Mouse (Mus musculus) B cell, adult (primary cell): ENCODE data around the gene Pqlc3. TPM values are rescaled to one million over a fixed set of nuclear protein-coding genes. Genes with fewer than 3 reads are reported as not detected.

Experiments used
- total RNA-seq: library from RNA; stranded (reverse); gene quantifications from 4 replicates; pipeline ENCODE4 v1.2.4, GENCODE M21; 2023; ENCODE audit not compliant: inconsistent age

The Pqlc3 gene
- total RNA-seq, result 13.4 to 14.4 TPM (median 13.7 TPM) in 4 replicates

DNA sequence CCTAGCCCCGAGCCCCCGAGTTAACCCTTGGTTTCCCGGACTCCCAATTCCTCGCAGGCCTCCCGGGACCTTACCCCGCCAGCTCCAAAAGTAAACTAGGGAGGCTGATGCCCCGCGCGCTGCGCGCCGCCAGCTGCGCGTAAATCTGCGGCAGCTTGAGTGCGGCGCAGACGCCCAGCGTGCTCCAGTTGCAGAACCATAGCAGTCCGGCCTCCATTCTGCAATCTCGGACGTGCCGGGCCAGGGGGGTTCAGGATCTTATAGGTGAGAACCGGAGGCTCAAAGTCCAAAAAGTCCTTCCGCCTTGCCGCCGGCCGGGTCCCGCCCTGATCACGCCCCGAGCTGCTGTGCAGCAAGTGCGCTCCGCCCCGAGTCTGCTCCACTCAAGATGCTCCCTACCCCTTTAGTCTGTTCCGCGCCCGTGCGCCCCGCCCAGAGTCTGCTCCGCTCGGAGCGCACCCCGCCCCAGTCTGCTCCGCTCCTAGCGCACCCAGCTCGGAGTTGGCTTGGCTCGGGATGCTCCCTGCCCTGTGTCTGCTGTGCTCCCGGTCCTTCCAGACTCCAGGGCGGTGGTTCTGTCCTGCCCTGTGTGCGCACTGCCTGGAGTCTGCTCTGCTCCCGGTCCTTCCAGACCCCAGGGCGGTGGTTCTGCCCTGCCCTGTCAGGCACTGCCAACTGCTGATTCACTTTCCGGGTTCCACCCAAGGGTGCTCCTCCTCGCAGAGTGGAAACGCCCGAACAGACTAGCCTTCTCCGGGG lies at the start of gene Pqlc3:
Gene Pqlc3, minus strand, starts transcription at position 670 of the 759 bp plus-strand sequence.

DNA sequence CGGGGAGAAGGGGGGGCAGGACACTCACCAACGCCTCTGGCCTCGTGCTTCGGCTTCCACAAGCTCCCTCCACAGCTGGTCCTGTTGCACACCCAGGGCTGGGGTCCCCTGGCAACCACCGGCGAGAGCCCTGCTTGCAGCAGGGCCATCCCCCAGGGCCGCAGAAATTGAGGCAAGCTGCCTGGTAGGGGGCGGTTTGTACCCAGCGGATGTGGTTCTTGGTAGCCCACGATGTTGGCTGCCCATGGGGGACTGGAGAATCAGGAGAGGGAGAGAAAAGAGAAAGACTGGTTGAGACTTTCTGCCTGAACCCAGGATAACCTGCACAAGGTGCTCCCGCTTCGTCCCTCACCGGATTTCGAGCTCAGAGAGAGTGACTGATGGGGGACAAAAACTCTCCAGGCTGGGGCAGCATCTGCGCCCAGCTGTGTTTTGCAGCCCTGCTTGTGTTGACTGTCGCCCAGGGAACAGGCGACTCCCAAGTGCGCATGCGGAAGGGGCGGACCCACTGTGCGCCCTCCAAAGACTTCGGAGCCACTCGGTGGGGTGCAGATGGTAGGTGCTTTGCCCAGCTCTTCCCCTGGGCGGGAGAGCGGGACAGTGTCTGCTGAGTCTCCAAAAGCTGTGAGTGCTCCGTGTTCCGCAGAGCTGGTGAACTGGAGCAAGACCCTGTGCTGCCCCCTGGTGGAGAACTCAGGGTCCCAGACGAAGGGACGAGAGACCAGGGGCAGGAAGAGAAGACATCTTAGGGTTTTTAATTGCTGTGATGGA lies 11.1 kb upstream of the Pqlc3 start, which contains the start of gene 2410004P03Rik:
Gene 2410004P03Rik, minus strand, starts transcription at position 628 of the 771 bp plus-strand sequence.

Other genes starting within 250 kb of the Pqlc3 start
- 0.83 TPM in 1 of 4 replicates, not detected in the others for gene Greb1, start 199.5 kb downstream of the Pqlc3 start, total RNA-seq
- 7.4 to 9.2 TPM (median 8.5 TPM) in 4 replicates for gene E2f6, start 189.4 kb downstream of the Pqlc3 start, total RNA-seq
- gene Rock2, start 105.5 kb downstream of the Pqlc3 start, total RNA-seq, result 67.5 to 80.8 TPM (median 79.7 TPM) in 4 replicates
- 0.48 to 1.4 TPM (median 0.78 TPM) in 4 replicates for gene 2410004P03Rik, start 11.3 kb upstream of the Pqlc3 start, total RNA-seq
- gene Kcnf1, start 176.5 kb upstream of the Pqlc3 start, total RNA-seq, result 0.10 TPM in 2 of 4 replicates, not detected in the others